Mouse (Mus musculus): Measurements from ENCODE around the gene Map3k4.

GRCm38 (mm10) chr17:12179766-12180165 lies 138.8 kb downstream of the Map3k4 start:
- no peak for TF ChIP-seq CTCF (IDR thresholded peaks at IDR 0.05; ENCODE audit: low read depth)
- no peak for TF ChIP-seq EP300 (optimal IDR thresholded peaks at IDR 0.05)
